Mouse (Mus musculus) heart, embryonic 15.5 days (tissue): Measurements from ENCODE around the gene Fam110a. TPM values are rescaled to one million over a fixed set of nuclear protein-coding genes. Genes with fewer than 3 reads are reported as not detected.
"Not testable (repeated sequence)": the region's sequence is repeated elsewhere in the genome, so short reads cannot be mapped to it uniquely, and the experiment has no call there.

ENCODE experiments used
- ATAC-seq: fragments of 200-750 bp; cut with Nextera tagmentation; replicated peaks from 2 replicates; pipeline ENCODE4 v1.8.0; 2017; ENCODE audit warnings: low read depth, moderate TSS enrichment; ENCODE audit not compliant: insufficient number of reproducible peaks, insufficient read depth, low FRiP score
- H3K27ac ChIP-seq: fragments of 300-500 bp; sonication (generic); 2 replicates; pipeline ENCODE4 v1.5.1; 2015; ENCODE audit warnings: mild to moderate bottlenecking, inconsistent platforms
- H3K27me3 ChIP-seq: fragments of 300-500 bp; sonication (generic); 2 replicates; pipeline ENCODE4 v1.6.1; 2015; ENCODE audit warnings: inconsistent platforms
- H3K36me3 ChIP-seq: fragments of 300-500 bp; sonication (generic); 2 replicates; pipeline ENCODE4 v1.6.1; 2015; ENCODE audit warnings: mild to moderate bottlenecking, inconsistent platforms
- H3K4me1 ChIP-seq: fragments of 300-500 bp; sonication (generic); replicated peaks from 2 replicates; pipeline ENCODE4 v1.6.1; 2015; ENCODE audit warnings: inconsistent platforms
- H3K4me2 ChIP-seq: fragments of 300-500 bp; sonication (generic); 2 replicates; pipeline ENCODE4 v1.6.1; 2015; ENCODE audit warnings: inconsistent platforms, mild to moderate bottlenecking, moderate library complexity
- H3K4me3 ChIP-seq: fragments of 300-500 bp; sonication (generic); 2 replicates; pipeline ENCODE4 v1.5.1; 2015; ENCODE audit warnings: mild to moderate bottlenecking, inconsistent platforms
- H3K9ac ChIP-seq: fragments of 300-500 bp; sonication (generic); 2 replicates; pipeline ENCODE4 v1.6.1; 2015; ENCODE audit warnings: mild to moderate bottlenecking, inconsistent platforms
- H3K9me3 ChIP-seq: fragments of 300-500 bp; sonication (generic); replicated peaks from 2 replicates; pipeline ENCODE4 v1.6.1; 2016; ENCODE audit warnings: inconsistent platforms
- WGBS: fragments of 180-500 bp; shearing (Covaris S2); methylation state at CpG from one replicate; pipeline ENCODE4 v1.1.7; 2015; ENCODE audit warnings: mixed read lengths; 5-methylcytosine and 5-hydroxymethylcytosine counted together
- polyA plus RNA-seq: library from polyadenylated mRNA; unstranded; fragments of >200 nt; fragmentation: Nextera tagmentation; extraction: Ambion mirVana; gene quantifications from 2 replicates; pipeline ENCODE4 v1.2.1, GENCODE M21; 2015

The Fam110a gene
- polyA plus RNA-seq, 1 experiment from 2014 or later = 8.8 TPM

- Histone ChIP-seq H3K27me3 (peaks cover 12% of the 10 kb centered on the region; the same call in 1 of the 2 replicates), H3K4me1 (peaks cover 3% of the 10 kb centered on the region; the same call in 1 of the 2 replicates), H3K36me3 (no peaks in the 10 kb centered on the region), H3K4me2 (no peak overlapping the region), H3K27ac (no peak overlapping the region), H3K4me3 (no peak overlapping the region), H3K9ac (no peak overlapping the region), H3K9me3 (no peaks in the 10 kb centered on the region)
- no peak for ATAC-seq
- 68% methylated on average over 9 of the region's 9 CpGs for WGBS
Measured at GRCm38 (mm10) chr2:152010251-152010650, 30.2 kb upstream of the Fam110a start.

DNA sequence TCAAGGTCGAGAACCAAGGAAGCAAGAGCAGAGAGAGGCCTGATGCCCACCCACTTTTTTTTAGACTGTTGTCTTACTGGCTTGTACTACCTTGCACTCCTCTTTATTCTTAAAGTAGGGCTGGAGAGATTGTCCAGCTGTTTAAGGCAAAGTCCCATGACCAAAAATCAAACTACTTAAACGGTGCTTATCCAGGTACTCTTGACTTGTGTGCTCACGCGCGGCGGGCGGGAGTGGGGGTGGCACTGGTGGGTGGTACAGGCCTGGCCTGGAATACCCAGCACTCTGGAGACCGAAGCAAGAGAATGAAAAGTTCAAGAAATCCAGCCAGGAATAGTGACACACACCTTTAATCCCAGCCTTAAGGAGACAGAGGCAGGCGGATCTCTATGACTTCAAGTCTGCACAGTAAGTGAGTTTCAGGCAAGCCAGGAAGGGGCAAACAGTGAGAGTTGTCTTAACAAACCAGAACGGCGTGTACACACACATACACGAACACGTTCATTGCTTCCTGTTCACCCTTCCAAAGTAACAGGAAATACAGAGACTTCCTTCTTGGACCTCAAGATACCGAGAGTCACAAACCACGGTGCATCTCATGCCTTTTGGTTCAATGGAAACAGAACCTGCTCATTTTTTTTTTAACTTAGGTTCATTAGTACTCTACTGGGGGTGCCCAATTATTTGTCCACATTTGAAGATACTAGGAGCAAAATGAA is 29.2 kb upstream of the Fam110a start:
- Histone ChIP-seq H3K27ac (no peak overlapping the region), H3K27me3 (peaks cover 12% of the 10 kb centered on the region; the same call in 1 of the 2 replicates), H3K36me3 (no peaks in the 10 kb centered on the region), H3K9ac (no peak overlapping the region), H3K4me3 (no peak overlapping the region), H3K9me3 (no peaks in the 10 kb centered on the region), H3K4me2 (no peak overlapping the region), H3K4me1 (peaks cover 3% of the 10 kb centered on the region; the same call in 1 of the 2 replicates)
- 78% methylated on average over 15 of the region's 15 CpGs for WGBS
- no peak for ATAC-seq

GRCm38 (mm10) chr2:152007783-152008182 is 27.8 kb upstream of the Fam110a start:
- peaks cover 3% of the 10 kb centered on the region; the same call in 1 of the 2 replicates for H3K4me1 ChIP-seq
- H3K27me3 ChIP-seq = peaks cover 15% of the 10 kb centered on the region; the same call in 1 of the 2 replicates
- H3K27ac ChIP-seq = no peak overlapping the region
- H3K9ac ChIP-seq = no peak overlapping the region
- WGBS = 55% methylated on average over 10 of the region's 10 CpGs
- no peaks in the 10 kb centered on the region for H3K36me3 ChIP-seq
- H3K9me3 ChIP-seq = no peaks in the 10 kb centered on the region
- H3K4me3 ChIP-seq = no peak overlapping the region
- no peak overlapping the region for H3K4me2 ChIP-seq
- ATAC-seq = no peak

DNA sequence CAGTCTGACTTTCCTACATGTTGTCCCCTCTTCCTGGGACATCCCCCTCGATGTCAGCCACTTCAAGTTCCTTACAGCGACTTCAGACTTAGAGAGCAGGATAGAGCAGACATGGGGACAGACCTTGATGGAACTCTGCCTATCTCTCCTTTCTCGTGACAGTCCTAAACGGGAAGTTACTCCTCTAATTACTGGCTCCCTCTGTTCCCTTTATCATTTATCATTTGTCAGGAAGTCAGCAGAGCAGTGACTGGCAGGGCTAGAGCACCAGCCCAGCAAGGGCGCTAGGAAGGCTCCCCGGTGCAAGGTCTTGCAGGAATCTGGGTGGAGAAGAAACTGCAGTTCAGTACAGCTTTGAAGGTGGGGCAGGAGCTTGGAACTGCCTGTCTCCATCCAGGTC is 22.5 kb upstream of the Fam110a start:
- Histone ChIP-seq H3K9ac (no peak overlapping the region), H3K27ac (no peak overlapping the region), H3K4me1 (peaks cover 10% of the 10 kb centered on the region), H3K36me3 (no peaks in the 10 kb centered on the region), H3K9me3 (no peaks in the 10 kb centered on the region), H3K4me3 (no peak overlapping the region), H3K4me2 (no peak overlapping the region), H3K27me3 (peaks cover 48% of the 10 kb centered on the region)
- no peak for ATAC-seq
- WGBS = 36% methylated on average over 6 of the region's 6 CpGs

- Histone ChIP-seq H3K4me2 (no peak overlapping the region), H3K9me3 (no peaks in the 10 kb centered on the region), H3K27me3 (peaks cover 55% of the 10 kb centered on the region), H3K27ac (no peak overlapping the region), H3K4me1 (peaks cover 12% of the 10 kb centered on the region), H3K4me3 (no peak overlapping the region), H3K9ac (no peak overlapping the region), H3K36me3 (no peaks in the 10 kb centered on the region)
- ATAC-seq = no peak
- 60% methylated on average over 6 of the region's 6 CpGs for WGBS
Measured at GRCm38 (mm10) chr2:152000735-152001134, 20.7 kb upstream of the Fam110a start.

- H3K9ac ChIP-seq = no peak overlapping the region
- no peaks in the 10 kb centered on the region for H3K9me3 ChIP-seq
- H3K4me2 ChIP-seq = no peak overlapping the region
- no peak overlapping the region for H3K27ac ChIP-seq
- 48% methylated on average over 3 of the region's 3 CpGs for WGBS
- H3K27me3 ChIP-seq = peaks cover 57% of the 10 kb centered on the region
- ATAC-seq = no peak
- H3K36me3 ChIP-seq = no peaks in the 10 kb centered on the region
- H3K4me1 ChIP-seq = peaks cover 12% of the 10 kb centered on the region
- no peak overlapping the region for H3K4me3 ChIP-seq
Measured at GRCm38 (mm10) chr2:152000291-152000679, 20.3 kb upstream of the Fam110a start.

DNA sequence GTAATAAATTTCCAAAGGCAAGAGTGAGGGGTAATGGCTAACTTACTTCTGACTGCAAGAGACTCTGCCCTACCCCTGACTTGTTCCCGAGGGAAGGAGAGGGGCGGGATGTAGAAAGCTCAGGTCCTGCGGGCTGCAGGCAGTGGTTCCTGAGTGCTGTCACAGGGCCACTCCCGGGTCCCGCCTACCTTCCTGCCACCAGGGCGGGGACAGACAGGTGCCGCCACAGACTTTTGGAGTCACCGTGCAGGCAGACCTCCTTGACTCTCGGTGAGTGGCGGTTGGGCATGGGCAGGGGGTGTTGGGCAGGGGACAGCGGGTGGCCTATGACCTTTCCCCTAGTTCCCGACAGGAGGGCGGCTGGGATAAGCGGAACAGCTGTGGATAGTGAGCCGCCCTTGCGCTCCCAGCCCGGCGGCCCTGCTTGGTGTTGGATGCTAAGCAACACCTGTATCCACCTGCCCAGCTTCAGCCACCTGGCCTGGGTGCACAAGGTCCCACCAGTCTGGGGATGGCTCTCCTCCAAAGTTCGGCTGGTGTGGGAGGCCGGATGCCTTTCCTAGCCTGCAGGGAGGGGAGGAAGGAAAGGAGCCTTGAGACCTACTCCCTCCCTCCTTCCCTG is 19.8 kb upstream of the Fam110a start:
- ATAC-seq = no peak
- Histone ChIP-seq H3K27ac (no peak overlapping the region), H3K4me3 (no peak overlapping the region), H3K4me1 (peaks cover 12% of the 10 kb centered on the region), H3K9ac (no peak overlapping the region), H3K4me2 (peak overlapping the region; percentile 22; the same call in 1 of the 2 replicates), H3K9me3 (no peaks in the 10 kb centered on the region), H3K27me3 (peaks cover 61% of the 10 kb centered on the region), H3K36me3 (no peaks in the 10 kb centered on the region)
- WGBS = 10% methylated on average over 20 of the region's 20 CpGs

- no peak overlapping the region for H3K9ac ChIP-seq
- no peak overlapping the region for H3K4me3 ChIP-seq
- H3K36me3 ChIP-seq = no peaks in the 10 kb centered on the region
- H3K9me3 ChIP-seq = no peaks in the 10 kb centered on the region
- no peak overlapping the region for H3K4me2 ChIP-seq
- H3K27ac ChIP-seq = no peak overlapping the region
- H3K27me3 ChIP-seq = peaks cover 69% of the 10 kb centered on the region
- 59% methylated on average over 4 of the region's 4 CpGs for WGBS
- H3K4me1 ChIP-seq = peaks cover 16% of the 10 kb centered on the region
- no peak for ATAC-seq
Measured at GRCm38 (mm10) chr2:151998932-151999331, 18.9 kb upstream of the Fam110a start.

- peaks cover 72% of the 10 kb centered on the region for H3K27me3 ChIP-seq
- 56% methylated on average over 9 of the region's 9 CpGs for WGBS
Measured at GRCm38 (mm10) chr2:151998505-151998899, 18.5 kb upstream of the Fam110a start.

DNA sequence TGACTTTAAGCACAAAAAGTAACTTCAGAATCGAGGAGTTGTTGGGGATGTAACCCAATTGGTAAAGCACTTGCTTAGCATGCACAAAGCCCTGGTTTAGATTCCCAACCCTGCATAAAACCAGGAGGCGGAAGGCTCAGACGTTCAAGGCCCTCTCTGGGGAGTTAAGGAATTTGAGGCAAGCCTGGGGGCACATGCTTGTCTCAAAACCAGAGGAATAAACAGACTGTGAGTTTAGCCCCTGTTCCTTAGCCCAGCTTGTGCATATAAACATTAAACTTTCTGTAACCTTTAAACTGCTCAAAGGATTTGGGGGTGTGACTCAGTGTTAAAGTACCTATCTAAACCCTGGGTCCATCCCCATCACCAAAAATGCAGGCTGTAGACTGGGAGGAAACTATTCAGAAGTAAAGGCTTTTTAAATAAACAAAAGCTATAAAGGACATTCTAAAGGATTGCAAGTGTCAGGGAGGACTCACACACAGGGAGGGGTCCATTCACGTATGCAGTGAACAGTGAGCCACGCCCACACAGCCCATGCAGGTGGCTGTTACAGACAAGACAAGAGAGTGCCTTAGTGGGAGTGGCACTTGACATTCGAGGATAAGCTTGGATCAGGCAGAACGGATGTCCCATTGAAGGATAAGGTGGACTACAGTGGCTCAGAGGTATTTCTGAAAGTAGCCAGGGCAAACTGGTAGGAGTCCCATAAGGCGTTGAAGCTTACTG is 17.9 kb upstream of the Fam110a start:
- ATAC-seq = no peak
- WGBS = 43% methylated on average over 8 of the region's 8 CpGs
- H3K9ac ChIP-seq = no peak overlapping the region
- no peak overlapping the region for H3K4me2 ChIP-seq
- H3K27ac ChIP-seq = no peak overlapping the region
- no peaks in the 10 kb centered on the region for H3K9me3 ChIP-seq
- H3K36me3 ChIP-seq = no peaks in the 10 kb centered on the region
- peaks cover 75% of the 10 kb centered on the region for H3K27me3 ChIP-seq
- no peak overlapping the region for H3K4me3 ChIP-seq
- peaks cover 16% of the 10 kb centered on the region for H3K4me1 ChIP-seq

More at GRCm38 (mm10) chr2:151998505-151998899, 18.5 kb upstream of the Fam110a start:
- peaks cover 16% of the 10 kb centered on the region for H3K4me1 ChIP-seq
- no peak overlapping the region for H3K4me2 ChIP-seq
- no peak overlapping the region for H3K27ac ChIP-seq
- H3K9me3 ChIP-seq = no peaks in the 10 kb centered on the region
- no peak overlapping the region for H3K4me3 ChIP-seq
- no peaks in the 10 kb centered on the region for H3K36me3 ChIP-seq
- ATAC-seq = no peak
- no peak overlapping the region for H3K9ac ChIP-seq

DNA sequence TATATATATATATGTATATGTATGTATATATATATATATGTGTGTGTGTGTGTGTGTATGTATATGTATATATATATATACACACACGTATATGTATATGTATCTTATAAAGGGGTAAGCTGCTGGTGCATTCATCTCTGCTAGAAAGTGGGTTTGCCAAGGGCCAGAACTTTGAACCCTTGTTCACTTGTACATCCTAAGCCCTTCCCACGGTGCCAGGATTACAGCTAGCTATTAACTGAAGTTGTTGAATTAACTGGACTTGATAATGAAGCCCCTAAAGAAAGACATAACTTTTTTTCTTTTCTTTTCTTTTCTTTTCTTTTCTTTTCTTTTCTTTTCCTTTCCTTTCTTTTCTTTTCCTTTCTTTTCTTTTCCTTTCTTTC is 17.2 kb upstream of the Fam110a start:
- Histone ChIP-seq H3K4me1 (peaks cover 16% of the 10 kb centered on the region), H3K4me3 (peak overlapping the region; percentile 17; the same call in 1 of the 2 replicates), H3K27me3 (peaks cover 80% of the 10 kb centered on the region)
- H3K9ac ChIP-seq, H3K27ac ChIP-seq, H3K4me2 ChIP-seq, H3K9me3 ChIP-seq, ATAC-seq, H3K36me3 ChIP-seq: not testable (repeated sequence)
- 54% methylated on average over 2 of the region's 2 CpGs for WGBS
